Mouse (Mus musculus): ENCODE measurements around the gene Crtc3.

Crtc3 gene

DNA sequence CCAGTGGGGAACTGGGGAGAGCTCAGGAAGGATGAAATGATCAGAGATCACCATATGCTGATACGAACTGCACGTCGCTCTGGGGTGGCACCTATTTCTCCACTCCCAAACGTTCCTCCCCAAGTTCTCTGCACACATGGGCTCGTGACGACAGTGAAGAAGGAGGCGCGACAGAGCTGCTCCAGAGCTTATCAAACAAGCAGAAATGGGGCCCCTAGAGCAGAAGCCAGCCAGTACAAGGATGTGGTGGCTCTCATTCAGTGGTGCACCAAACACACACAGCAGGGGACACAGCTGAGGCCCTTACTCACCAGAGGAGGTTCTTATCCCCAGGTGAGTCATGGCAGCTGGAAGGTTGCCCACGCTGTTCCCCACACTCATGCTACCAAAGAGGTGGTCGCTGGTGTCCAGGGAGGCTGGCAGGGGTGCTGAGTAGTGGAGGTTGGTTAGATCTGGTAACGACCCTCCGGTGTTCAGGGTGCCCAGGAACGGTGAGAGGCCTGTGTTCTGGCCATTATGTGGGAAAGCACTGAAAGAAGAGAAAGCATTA lies 90.2 kb downstream of the Crtc3 start:
- no peak for DNase-seq (ENCODE audit: low spot score)

- no peak for DNase-seq (ENCODE audit: low spot score)
These were observed 90.8 kb downstream of the Crtc3 start for GRCm38 (mm10) chr7:80597900-80598299.

- no peak for DNase-seq (ENCODE audit: low spot score)
These were observed 99.5 kb downstream of the Crtc3 start for GRCm38 (mm10) chr7:80589054-80589746.

GRCm38 (mm10) chr7:80587684-80588083 lies 101.0 kb downstream of the Crtc3 start:
- DNase-seq (ENCODE audit: low spot score), result no peak

DNA sequence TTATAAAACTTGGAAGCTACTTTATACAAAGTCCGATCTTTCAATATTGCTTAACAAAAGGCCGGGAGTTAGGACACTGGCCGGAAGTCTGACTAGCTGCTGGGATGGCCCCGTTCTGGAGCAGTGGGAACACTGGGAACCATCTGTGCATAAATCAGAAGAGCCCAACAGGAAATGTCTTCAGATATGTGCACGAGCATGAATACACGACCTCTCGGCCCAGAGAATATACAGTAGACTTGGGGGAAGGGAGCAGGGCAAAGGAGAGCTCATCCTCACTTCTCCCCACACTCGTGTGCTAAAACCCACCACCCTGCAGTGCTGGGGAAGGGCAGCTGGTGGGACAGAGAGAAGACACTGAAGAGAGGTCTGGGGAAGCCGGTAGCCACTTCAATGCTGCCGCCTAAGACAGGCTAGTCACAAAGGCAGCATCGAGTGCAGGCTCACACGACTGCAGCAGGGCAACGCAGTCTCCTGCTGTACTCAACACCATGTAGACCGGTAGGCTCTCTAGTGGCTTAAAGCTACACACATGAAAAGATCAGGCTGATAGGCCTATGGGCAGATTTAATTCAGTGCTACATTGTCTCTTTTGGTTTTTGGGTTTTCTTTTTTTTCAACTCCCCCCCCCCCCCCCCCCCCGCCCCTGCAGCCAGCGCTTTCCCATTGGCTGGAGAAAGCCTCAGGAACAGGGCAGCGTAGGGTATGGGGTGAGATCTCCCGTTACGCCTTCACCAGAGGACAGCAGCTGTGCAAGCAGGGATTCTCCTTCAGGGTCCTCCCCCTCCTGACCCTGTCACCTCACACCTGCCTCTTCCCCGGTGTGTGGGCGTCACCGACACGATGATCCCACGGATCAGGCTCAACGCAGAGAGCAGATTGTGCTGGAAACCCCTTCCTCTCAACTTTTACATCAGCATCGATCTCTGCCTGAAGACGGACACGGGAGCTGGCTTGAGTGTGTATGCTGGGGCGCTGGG lies 101.7 kb downstream of the Crtc3 start:
- no peak for DNase-seq (ENCODE audit: low spot score)

GRCm38 (mm10) chr7:80586161-80586560 lies 102.5 kb downstream of the Crtc3 start:
- DNase-seq (ENCODE audit: low spot score), result no peak

DNA sequence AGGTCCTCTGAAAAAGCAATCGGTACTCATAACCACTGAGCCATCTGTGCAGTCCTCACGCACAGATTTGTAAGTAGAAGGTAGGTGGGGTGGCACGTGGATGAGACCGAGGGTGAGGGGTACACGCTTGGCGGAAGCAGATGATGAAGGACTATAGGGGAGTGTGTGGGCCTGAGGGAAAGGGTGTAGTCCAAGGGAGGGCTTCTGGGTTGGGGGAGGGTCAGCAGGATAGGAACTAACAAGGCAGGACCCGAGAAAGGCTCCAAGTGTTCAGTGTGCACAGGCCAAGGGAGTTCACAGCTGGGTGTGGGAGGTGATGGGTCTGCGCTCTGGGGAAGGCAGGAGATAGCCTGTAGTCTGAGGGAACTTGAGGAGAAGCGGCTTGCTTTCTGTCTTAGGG lies 103.3 kb downstream of the Crtc3 start:
- DNase-seq (ENCODE audit: low spot score), result no peak

GRCm38 (mm10) chr7:80583981-80584380 lies 104.7 kb downstream of the Crtc3 start:
- DNase-seq (ENCODE audit: low spot score), result no peak

DNA sequence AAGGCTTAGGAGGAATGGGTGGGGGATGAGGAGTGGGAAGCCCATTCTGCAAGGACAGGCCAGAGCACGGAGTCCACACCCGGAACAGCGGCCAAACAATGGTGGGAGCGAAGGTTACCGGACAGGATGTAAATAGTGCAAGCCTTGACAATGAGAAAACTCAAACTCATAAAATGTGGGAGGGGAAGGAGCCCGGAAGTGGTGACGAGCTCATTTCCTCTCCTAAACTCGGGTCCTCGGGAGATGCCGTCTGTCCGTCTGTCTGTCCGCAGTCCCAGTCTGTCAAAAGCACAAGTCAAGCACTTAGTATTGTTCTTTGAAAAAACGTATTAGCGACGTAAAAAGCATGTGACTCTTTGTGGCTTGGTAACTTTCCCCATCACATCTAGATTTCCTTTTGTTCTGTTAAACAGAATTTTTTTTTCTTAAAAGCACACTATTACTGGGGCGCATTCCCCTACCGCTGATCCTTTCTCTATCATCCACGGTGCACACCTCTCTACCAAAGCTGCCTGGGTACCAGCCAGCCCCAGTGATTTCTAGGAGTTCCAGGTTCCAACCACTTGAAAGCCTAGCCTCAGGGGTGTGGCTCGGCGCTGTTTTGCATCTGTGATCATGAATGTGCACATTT lies 105.7 kb downstream of the Crtc3 start:
- DNase-seq (ENCODE audit: low spot score), result no peak

GRCm38 (mm10) chr7:80580368-80580767 lies 108.3 kb downstream of the Crtc3 start:
- no peak for DNase-seq (ENCODE audit: low spot score)

DNA sequence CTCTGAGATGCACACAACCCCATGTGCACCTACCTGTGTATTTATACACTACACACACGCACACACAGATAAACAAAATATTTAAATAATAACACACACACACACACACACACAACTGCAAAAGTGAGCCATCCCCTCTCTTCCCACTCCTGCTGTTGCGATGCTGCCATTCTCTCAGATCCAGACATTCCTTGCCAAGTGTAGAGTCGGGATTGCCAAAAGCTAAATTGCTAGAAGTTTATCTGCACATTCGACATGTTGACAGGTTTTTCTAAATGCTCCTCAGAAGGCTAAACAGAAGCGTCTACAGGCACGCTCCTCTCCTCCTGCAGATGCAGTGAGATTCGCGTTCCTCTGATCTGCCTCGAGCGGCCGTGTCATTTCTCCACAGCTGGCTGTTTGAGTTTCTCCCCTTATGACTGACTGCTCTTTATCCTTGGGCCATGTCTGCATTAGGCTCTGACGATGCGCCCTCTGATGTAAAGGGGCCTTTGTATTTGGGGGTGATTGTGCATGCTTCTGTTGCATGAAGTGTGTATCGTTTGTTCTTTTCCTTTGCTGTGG lies 111.2 kb downstream of the Crtc3 start:
- no peak for DNase-seq (ENCODE audit: low spot score)

DNA sequence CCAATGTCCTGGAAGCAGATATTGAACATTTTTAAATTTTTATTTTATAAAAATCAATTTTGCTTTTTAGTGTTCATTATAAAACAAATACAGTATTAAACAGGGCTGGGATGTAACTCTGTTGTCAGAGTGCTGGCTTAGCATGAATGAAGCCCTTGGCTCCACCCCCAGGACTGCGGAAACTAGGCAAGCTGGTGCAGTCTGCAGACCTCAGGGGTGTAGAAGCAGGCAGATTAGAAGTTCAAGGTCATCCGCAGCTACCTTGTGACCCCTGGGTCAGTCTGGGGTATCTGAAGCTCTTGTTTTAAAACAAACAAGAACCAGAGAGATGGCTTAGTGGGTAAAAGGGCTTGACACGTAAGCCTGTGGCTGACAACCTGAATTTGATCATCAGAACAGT lies 112.1 kb downstream of the Crtc3 start:
- DNase-seq (ENCODE audit: low spot score), result no peak

GRCm38 (mm10) chr7:80575750-80576149 lies 112.9 kb downstream of the Crtc3 start:
- no peak for DNase-seq (ENCODE audit: low spot score)

DNA sequence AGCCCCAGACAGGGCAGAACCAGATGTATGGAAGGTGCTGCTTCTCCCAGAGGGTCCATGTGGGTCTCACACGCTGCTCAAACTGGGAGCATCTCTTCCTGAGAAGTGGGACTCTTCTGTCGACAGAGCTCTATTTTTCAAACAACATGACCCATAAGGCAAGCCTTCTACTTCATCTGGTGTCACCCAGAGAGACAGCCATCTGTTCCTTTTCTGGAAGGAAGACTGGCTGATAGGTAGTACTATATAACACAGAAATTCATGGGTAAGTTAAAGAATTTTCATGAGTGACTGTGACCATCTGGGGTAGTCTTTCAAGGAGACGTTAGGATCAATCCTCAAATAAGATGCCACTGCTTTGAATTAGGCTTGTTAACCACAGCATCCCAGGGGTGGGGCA lies 115.6 kb downstream of the Crtc3 start:
- no peak for DNase-seq (ENCODE audit: low spot score)

GRCm38 (mm10) chr7:80567982-80568381 lies 120.7 kb downstream of the Crtc3 start:
- DNase-seq (ENCODE audit: low spot score), result no peak

- no peak for DNase-seq (ENCODE audit: low spot score)
These were observed 126.7 kb downstream of the Crtc3 start for GRCm38 (mm10) chr7:80561931-80562330.

- no peak for DNase-seq (ENCODE audit: low spot score)
These were observed 127.4 kb downstream of the Crtc3 start for GRCm38 (mm10) chr7:80561271-80561670.

DNA sequence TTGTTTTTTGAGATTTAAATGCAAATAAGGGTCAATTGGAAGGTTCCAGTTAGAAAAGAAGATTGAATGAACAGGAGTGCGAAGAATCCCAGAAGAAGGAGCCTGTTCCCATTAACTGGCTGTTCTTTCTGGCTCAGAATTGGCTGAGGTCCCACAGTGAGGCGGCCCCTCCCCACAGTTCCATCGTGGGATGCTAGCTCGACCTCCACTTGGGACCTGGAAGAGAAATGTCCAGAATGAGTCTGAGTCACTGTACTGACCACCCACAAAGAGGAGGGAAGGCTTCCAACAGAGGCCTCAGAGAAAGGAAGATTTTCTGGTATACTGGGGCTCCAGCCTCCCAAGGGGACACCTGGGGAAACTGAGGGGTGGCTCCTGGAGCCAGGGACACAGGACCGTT lies 130.1 kb downstream of the Crtc3 start:
- no peak for DNase-seq (ENCODE audit: low spot score)

DNA sequence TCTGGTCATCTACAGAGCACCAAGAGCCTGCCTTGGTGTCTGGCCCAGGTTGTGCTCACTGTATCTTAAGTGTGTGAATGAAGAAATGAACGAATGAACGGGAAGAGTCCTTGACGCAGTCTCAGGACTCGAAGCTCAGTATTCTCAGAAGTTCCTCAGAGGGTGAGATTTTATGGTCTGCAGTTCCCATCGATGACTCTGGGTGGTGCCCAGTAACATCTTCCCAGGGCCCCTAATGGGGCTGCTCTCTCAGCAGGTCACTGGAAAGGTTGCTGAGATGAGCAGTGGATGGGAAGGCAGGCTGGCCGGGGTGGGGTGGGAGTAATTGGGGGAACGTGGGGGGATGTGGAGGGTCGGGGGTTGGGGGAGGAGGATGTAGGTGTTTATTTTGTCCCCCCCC lies 130.6 kb downstream of the Crtc3 start:
- no peak for DNase-seq (ENCODE audit: low spot score)

DNA sequence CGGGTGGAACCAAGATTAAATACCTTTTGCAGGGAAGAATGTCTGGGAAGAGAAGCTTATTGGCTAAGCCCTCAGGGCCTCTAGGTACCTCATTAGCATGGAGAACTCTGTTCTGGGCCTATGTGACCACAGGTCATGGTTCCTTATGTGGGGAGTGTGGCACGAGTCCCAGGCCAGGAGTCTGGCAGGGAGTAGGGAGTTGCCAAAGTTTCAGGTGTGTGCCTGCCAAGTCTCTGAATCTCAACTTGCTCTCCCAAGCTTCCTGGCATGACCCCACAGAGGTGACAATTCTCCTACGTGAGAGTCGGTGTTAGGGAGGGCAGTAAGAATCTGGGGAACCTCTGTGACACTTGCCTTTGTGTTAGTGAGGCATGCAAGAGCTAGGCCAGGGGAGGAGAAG lies 131.5 kb downstream of the Crtc3 start:
- DNase-seq (ENCODE audit: low spot score), result no peak

DNA sequence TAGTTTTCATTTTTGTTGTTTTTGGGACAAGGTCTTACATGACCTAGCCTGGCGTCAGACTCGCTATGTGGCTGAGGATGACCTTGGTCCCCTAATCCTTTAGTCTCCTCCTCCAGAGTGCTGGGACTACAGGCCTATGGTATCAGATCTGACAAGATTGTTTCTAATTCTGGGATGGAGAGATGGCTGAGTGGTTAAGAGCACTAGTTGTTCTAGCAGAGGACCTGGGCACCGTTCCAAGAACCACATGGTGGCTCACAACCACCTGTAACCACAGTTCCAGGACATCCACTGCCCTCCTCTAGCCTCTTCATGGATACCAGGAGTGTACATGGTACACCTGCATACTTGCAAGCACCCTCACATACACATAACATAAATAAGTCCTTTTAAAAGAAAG lies 132.5 kb downstream of the Crtc3 start:
- DNase-seq (ENCODE audit: low spot score), result peak; percentile 62

- no peak for DNase-seq (ENCODE audit: low spot score)
These were observed 133.5 kb downstream of the Crtc3 start for GRCm38 (mm10) chr7:80555146-80555545.
